Mouse (Mus musculus) embryonic facial prominence, embryonic 13.5 days (tissue): ENCODE measurements around the gene Olfr887. TPM values are rescaled to one million over a fixed set of nuclear protein-coding genes. Genes with fewer than 3 reads are reported as not detected.

ENCODE experiments used
- ATAC-seq: fragments of 200-750 bp; cut with Nextera tagmentation; 2 replicates; pipeline ENCODE4 v1.8.0; 2017; ENCODE audit warnings: low read depth; ENCODE audit not compliant: insufficient number of reproducible peaks, insufficient read depth, low FRiP score, low TSS enrichment
- H3K27ac ChIP-seq: fragments of 300-500 bp; sonication (generic); 2 replicates; pipeline ENCODE4 v1.5.1; 2015; ENCODE audit warnings: moderate library complexity, mild to moderate bottlenecking, inconsistent platforms
- H3K27me3 ChIP-seq: fragments of 300-500 bp; sonication (generic); 2 replicates; pipeline ENCODE4 v1.6.1; 2015; ENCODE audit warnings: mild to moderate bottlenecking, inconsistent platforms
- H3K36me3 ChIP-seq: fragments of 300-500 bp; sonication (generic); 2 replicates; pipeline ENCODE4 v1.6.1; 2015; ENCODE audit warnings: mild to moderate bottlenecking, inconsistent platforms
- H3K4me1 ChIP-seq: fragments of 300-500 bp; sonication (generic); 2 replicates; pipeline ENCODE4 v1.6.1; 2015; ENCODE audit warnings: inconsistent platforms
- H3K4me2 ChIP-seq: fragments of 300-500 bp; sonication (generic); 2 replicates; pipeline ENCODE4 v1.6.1; 2015; ENCODE audit warnings: moderate library complexity, mild to moderate bottlenecking, inconsistent platforms
- H3K4me3 ChIP-seq: fragments of 300-500 bp; sonication (generic); 2 replicates; pipeline ENCODE4 v1.5.1; 2015; ENCODE audit warnings: mild to moderate bottlenecking, inconsistent platforms
- H3K9ac ChIP-seq: fragments of 300-500 bp; sonication (generic); 2 replicates; pipeline ENCODE4 v1.6.1; 2015; ENCODE audit warnings: mild to moderate bottlenecking, inconsistent platforms
- H3K9me3 ChIP-seq: fragments of 300-500 bp; sonication (generic); 2 replicates; pipeline ENCODE4 v1.6.1; 2016; ENCODE audit warnings: inconsistent platforms
- WGBS: fragments of 180-500 bp; shearing (Covaris S2); methylation state at CpG from one replicate; pipeline ENCODE4 v1.1.7; 2015; ENCODE audit warnings: mixed read lengths; 5-methylcytosine and 5-hydroxymethylcytosine counted together
- polyA plus RNA-seq: library from polyadenylated mRNA; unstranded; fragments of >200 nt; fragmentation: Nextera tagmentation; extraction: Ambion mirVana; gene quantifications from 2 replicates; pipeline ENCODE4 v1.2.1, GENCODE M21; 2015

Olfr887 gene
- polyA plus RNA-seq, result not detected in 2 replicates

DNA sequence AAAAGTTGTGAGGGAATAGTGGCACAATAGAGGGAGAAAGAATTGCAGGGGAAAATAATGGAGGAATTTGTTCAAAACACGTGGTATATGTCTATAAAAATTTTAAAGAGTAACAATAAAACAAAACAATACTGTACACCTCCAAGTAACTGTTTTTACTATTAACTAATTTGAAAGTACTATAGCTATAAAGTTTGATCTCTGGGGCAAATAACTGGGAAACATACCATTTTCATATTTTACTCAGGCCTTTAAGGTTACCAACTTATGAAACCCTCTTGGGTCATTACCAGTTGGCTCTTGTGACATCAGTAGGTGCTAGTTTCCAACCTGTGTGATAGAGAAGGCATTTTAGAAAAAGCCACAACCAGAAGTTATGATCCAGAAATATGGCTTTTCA, at the start of gene Olfr887:
Gene Olfr887, plus strand, starts transcription at position 301 of the 400 bp plus-strand sequence.
- WGBS, result 90% methylated on average over 1 of the region's 1 CpGs
- no peaks in the 10 kb centered on the region for H3K9me3 ChIP-seq
- ATAC-seq, result no peak

DNA sequence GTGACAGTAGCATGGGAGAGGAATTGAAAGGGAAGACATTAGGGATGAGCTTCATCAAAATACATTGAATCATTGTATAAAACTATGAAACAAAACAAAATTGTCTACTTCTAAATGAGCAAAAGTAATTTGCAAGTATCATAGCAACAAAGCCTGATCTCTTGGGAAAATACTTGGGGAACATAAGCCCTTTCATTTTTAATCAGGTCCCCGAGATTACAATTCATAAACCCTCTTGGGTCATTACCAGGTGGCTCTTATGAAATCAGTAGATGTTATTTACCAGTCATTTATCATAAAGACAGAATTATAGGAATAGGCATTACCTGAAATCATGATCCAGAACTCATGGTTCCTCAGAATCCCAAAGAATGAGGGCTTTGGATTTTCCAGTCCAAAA, 37.6 kb upstream of the Olfr887 start, which contains the start of gene Olfr884:
Gene Olfr884, plus strand, starts transcription at position 301 of the 400 bp plus-strand sequence.
- Histone ChIP-seq H3K4me2 (no peak within 1 kb of the TSS), H3K27ac (no peak within 1 kb of the TSS), H3K36me3 (no peaks in the 10 kb centered on the region), H3K4me1 (no peaks in the 10 kb centered on the region), H3K4me3 (no peak within 1 kb of the TSS), H3K9me3 (no peaks in the 10 kb centered on the region), H3K9ac (no peak within 1 kb of the TSS), H3K27me3 (no peaks in the 10 kb centered on the region)
- ATAC-seq, result no peak
- 60% methylated on average over 1 of the region's 1 CpGs for WGBS

More for the DNA sequence above, at the start of gene Olfr887:
- Histone ChIP-seq H3K27ac (no peak within 1 kb of the TSS), H3K9ac (no peak within 1 kb of the TSS), H3K36me3 (no peaks in the 10 kb centered on the region), H3K27me3 (no peaks in the 10 kb centered on the region), H3K4me3 (no peak within 1 kb of the TSS), H3K4me1 (no peaks in the 10 kb centered on the region), H3K4me2 (no peak within 1 kb of the TSS)

DNA sequence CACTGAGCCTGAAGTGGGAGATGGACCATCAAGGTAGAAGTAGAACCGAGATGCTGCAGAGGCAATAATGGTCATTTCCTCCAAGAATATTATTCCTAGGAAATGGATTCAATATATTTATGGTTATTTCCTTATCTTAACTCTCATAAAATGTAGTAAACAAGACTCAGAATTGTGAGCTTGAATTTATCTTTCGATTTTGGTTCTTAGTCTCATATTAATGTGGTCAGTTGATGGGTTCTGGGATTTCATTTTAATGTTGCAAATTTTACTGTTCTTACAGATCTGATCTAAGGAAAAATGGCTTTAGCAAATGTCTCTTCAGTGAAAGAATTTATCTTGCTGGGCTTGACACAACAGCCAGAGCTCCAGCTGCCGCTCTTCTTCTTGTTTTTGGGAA, 22.9 kb upstream of the Olfr887 start, which contains the start of gene Olfr885:
Gene Olfr885, plus strand, starts transcription at position 301 of the 400 bp plus-strand sequence.
- no peak for ATAC-seq
- no peaks in the 10 kb centered on the region for H3K4me1 ChIP-seq
- no peak within 1 kb of the TSS for H3K4me3 ChIP-seq
- WGBS, result 86% methylated on average over 3 of the region's 3 CpGs
- no peaks in the 10 kb centered on the region for H3K27me3 ChIP-seq
- no peak within 1 kb of the TSS for H3K9ac ChIP-seq
- no peaks in the 10 kb centered on the region for H3K36me3 ChIP-seq
- H3K27ac ChIP-seq, result no peak within 1 kb of the TSS
- no peak within 1 kb of the TSS for H3K4me2 ChIP-seq
- no peaks in the 10 kb centered on the region for H3K9me3 ChIP-seq

- Histone ChIP-seq H3K36me3 (no peaks in the 10 kb centered on the region), H3K9me3 (no peaks in the 10 kb centered on the region), H3K4me3 (no peak within 1 kb of the TSS), H3K4me2 (no peak within 1 kb of the TSS), H3K27ac (no peak within 1 kb of the TSS), H3K27me3 (no peaks in the 10 kb centered on the region), H3K4me1 (no peaks in the 10 kb centered on the region), H3K9ac (no peak within 1 kb of the TSS)
- no peak for ATAC-seq
- WGBS, result 73% methylated on average over 1 of the region's 1 CpGs
Measured at GRCm38 (mm10) chr9:38107828-38108227, 24.0 kb downstream of the Olfr887 start, which contains the start of gene Olfr888. Gene Olfr888 (plus strand): TSS chr9:38108128.

DNA sequence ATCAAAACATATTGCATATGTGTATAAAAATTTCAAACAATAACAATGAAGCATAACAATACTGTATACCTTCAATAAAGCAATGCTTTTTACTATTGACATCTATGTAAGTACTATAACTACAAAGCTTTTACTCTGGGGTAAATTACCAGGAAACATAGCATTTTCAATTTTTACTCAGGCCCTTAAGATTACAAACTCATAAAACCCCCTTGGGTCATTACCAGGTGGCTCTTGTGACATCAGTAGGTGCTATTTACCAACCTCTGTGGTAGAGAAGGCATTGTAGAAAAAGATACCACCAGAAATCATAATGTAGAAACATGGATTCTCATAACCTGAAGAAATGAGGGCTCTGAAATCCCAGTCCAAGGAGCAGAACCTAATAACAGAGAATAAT, 31.0 kb downstream of the Olfr887 start, which contains the start of gene Olfr889:
Gene Olfr889, plus strand, starts transcription at position 301 of the 400 bp plus-strand sequence.
- H3K9me3 ChIP-seq, result no peaks in the 10 kb centered on the region
- H3K27ac ChIP-seq, result no peak within 1 kb of the TSS
- no peak within 1 kb of the TSS for H3K4me3 ChIP-seq
- no peak within 1 kb of the TSS for H3K9ac ChIP-seq
- H3K4me1 ChIP-seq, result no peaks in the 10 kb centered on the region
- H3K27me3 ChIP-seq, result no peaks in the 10 kb centered on the region
- ATAC-seq, result no peak
- no peaks in the 10 kb centered on the region for H3K36me3 ChIP-seq
- H3K4me2 ChIP-seq, result no peak within 1 kb of the TSS

Other genes starting within 250 kb of the Olfr887 start
- not detected in 2 replicates for gene Olfr877, start 229.8 kb upstream of the Olfr887 start, polyA plus RNA-seq
- gene Olfr145, start 187.3 kb upstream of the Olfr887 start, polyA plus RNA-seq, result 0.04 TPM in 1 of 2 replicates, not detected in the other
- gene Olfr878, start 166.2 kb upstream of the Olfr887 start, polyA plus RNA-seq, result not detected in 2 replicates
- gene Olfr881, start 92.2 kb upstream of the Olfr887 start, polyA plus RNA-seq, result not detected in 2 replicates
- gene Olfr883, start 58.3 kb upstream of the Olfr887 start, polyA plus RNA-seq, result not detected in 2 replicates
- gene Olfr884, start 37.5 kb upstream of the Olfr887 start, polyA plus RNA-seq, result 0.18 TPM in 1 of 2 replicates, not detected in the other
- gene Olfr885, start 22.8 kb upstream of the Olfr887 start, polyA plus RNA-seq, result not detected in 2 replicates
- not detected in 2 replicates for gene Olfr888, start 24.1 kb downstream of the Olfr887 start, polyA plus RNA-seq
- gene Olfr889, start 31.1 kb downstream of the Olfr887 start, polyA plus RNA-seq, result 0.04 and 0.11 TPM in 2 replicates
- not detected in 2 replicates for gene Olfr890, start 58.4 kb downstream of the Olfr887 start, polyA plus RNA-seq
- gene Olfr891, start 96.7 kb downstream of the Olfr887 start, polyA plus RNA-seq, result not detected in 2 replicates
- gene Olfr893, start 124.3 kb downstream of the Olfr887 start, polyA plus RNA-seq, result 0.14 TPM in 1 of 2 replicates, not detected in the other
- gene Olfr894, start 134.0 kb downstream of the Olfr887 start, polyA plus RNA-seq, result not detected in 2 replicates
- not detected in 2 replicates for gene Olfr143, start 168.7 kb downstream of the Olfr887 start, polyA plus RNA-seq
- not detected in 2 replicates for gene Olfr895, start 183.8 kb downstream of the Olfr887 start, polyA plus RNA-seq
- not detected in 2 replicates for gene Olfr896-ps1, start 207.0 kb downstream of the Olfr887 start, polyA plus RNA-seq
- not detected in 2 replicates for gene Olfr25, start 245.0 kb downstream of the Olfr887 start, polyA plus RNA-seq